Mouse (Mus musculus) ovary, postnatal 36 days (tissue): ENCODE measurements around the gene Nle1.

Experiments
- DNase-seq: peaks from one replicate; pipeline ENCODE4 v3.0.0; 2022; ENCODE audit warnings: low spot score, mixed read lengths

The Nle1 gene

DNA sequence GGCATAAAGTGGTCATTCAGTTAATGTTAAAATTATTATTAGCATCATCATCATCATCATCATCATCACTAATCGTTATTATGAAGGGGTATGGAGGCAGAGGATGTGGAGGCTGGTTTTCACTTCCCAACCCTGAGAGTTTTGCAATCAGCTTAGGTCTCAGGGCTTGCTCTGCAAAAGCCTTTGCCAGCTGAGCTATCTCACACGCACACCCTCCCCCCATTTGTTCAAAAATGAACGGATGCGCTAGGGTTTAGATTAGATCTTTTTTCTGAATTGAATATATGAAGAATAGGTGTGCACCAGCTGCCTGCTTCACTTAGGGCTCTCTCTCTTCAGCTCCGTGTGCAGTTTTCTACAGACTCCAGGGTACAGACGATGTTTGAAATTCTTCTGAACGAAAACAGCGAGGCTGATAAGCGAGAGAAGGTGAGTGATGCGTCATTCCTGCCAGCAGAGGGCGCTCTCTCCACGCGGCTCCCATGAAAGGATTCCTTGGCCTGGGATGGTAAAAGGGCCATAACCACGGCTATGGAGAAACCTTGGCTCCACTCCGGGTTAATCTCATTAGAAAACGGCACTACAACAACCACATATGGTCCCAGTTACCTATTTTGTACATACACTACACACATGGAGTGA is 6.6 kb upstream of the Nle1 start:
- peak; percentile 74 for DNase-seq

DNA sequence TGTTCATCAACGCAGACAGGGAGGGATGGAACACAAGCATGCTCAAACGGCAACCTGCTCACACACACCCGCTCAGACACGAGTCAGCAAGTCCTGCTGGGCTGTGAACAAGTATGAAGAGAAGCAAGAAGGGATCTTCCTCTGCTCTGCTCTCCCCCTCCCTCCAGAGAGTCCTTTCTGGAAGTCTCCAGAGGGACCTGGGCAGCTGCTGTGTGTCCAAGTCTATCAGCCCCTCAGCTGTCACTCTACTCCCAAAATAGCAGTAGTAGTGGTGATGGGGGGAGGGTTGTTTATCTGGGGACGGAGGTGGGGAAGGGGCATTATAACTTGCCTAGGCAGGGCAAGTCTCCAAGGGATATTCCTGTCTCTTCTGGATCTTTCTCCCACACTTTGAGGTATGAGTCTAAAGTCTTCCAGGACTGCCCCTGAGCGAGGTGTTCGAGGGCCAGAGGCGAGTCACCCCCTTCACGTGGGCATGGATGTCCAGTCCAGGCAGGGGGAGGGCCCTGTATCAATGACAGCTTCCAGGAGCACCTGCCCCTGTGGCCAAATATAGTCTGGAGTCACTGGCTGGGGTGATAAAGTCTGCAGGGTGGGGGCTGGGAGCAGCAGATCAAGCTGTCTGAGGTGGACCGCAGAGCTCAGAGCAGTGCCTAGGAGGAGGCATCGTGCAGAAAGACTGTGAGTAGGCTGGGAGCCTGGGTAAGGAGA is 2.6 kb upstream of the Nle1 start:
- DNase-seq: no peak

DNA sequence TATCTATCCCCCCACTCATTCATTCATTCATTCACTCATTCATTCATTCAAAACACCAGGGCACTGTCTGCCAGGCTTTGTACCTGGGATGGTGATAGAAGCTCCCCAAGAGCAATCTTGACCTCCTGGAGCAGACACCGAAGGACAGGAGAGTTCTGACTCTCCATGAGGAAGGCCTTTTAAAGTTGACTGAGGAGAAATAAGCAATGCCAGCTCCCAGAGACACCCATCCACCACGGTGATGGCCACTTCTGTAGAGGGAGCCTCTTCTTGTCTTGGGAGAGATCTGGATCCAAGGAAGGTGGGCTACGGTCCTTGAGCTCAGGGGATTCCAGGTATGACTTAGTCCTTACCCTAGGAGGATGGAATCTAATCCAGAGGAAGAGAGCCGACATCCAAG is 2.0 kb upstream of the Nle1 start, which contains the start of gene Unc45b:
Gene Unc45b (plus strand): TSS at position 301 of the 400 bp plus-strand sequence.
- no peak for DNase-seq

DNA sequence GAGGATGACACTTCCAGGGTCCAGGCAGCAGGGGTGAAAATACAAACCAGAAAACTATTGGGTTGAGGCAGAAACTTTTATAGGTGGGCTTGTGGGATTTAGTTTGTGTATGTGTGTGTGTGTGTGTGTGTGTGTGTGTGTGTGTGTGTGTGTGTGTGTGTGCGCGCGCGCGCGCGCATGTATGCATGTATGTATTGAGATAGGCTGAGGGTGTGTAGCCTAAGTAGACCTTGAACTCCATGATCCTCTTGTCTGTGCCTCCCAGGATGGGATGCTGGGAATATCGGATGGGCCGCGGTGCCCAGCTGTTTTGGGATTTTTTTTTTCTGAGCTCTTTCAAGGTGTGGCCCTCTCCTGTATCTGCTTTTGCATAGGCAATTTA is 388 bp upstream of the Nle1 start:
- DNase-seq: no peak

DNA sequence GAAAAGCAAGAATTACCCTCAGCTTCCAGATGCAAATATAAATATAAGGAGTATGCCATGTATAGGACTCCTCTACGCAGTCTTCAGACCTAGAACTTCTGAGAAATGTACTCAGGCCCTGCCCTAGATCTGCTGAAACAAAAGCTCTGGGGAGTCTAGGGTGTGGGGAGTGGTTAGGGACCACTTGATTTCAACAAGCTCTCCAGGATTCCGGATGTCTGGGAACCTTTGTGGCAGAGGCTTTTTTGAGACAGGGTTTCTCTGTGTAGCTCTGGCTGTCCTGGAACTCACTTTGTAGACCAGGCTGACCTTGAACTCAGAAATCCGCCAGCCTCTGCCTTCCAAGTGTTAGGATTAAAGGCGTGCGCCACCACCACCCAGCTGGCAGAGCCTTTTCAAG is 2.4 kb downstream of the Nle1 start:
- DNase-seq: no peak

DNA sequence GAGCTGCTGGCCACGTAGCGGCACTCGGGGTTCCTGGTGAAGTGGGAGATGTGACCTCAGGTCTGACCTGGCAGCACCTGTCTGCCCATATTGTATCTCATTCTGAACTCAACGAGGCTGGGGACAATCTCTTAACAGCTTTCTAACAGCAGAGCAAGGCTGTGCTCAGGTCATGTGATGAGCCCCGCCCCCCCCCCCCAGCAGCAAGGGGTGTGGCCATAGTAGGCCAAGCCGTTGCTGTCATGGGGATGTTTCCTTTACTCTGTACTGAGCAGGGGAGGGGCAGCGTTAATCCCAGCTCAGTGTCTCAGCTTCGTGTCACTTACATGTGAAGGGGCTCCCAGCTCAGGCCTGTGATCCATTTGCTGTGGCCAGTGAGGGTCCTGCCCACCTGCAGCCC is 3.3 kb downstream of the Nle1 start:
- DNase-seq: no peak

DNA sequence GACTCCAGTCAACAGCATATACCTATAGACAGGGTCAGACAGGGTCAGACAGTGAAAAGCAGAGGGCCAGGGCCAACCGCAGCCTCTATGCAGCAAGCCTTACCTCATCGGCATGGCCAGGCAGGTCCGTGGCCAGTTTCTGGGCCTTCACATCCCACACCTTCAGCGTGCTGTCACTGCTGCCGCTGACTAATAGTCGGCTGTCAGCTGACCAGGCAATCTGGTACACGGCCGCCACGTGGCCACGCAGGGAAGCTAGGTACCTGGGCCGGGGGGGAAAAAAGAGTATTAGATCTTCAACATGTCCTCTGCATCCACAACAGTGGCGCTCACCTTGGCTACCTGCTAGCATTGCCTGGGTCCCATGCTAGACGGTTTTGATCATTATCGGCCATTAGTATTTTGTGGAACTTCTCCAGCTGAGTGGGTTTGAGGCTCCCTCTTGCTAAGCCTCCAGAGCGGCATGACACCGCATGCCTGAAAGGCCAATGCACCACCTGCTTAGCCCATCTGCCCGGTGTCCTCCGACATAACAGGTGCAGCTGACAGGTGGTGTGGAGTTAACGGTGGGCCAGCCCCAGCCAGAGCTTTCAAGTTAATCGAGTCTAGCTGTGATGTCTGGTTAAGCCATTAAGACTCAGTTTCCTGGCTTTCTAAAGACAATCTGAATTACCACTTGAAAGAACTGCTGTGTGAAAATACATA is 6.5 kb downstream of the Nle1 start:
- DNase-seq: no peak

DNA sequence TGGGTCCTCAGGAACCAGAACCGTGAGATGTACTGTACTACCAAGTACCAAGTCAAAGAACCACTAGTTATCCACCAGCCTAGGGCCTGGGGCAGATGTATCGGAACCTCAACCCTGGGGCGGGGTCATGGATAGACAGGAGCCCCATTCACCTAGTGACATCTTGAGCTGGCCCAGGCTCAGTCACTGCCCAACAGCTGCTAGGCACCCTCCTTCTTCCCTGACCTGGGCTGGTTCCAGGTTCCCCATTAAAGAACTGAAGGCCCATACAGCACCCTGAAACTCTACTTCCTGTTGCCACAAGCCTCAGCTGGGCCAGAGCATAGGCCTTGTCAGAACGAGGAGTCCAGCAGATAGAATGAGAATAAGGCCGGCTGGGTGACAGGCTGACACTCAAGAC is 8.5 kb downstream of the Nle1 start:
- no peak for DNase-seq

DNA sequence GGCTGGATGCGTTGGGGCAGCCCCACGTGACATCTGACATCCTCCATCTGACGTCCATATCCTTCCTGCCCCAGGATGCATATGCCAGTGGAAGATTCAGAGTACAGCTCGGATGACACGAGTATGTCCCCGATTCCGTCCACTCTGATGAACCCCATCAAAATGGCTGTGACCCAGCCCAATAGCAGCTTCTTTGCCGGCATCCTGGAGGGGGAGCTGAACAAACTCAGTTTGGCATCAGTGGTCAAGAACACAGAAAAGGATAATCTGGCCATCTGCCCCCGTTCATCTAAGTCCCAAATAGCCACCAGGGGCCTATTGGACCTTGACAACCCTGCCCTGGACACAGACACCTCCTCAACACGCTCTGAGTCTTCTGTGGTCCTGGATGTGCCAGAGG is 10.7 kb downstream of the Nle1 start:
- no peak for DNase-seq

DNA sequence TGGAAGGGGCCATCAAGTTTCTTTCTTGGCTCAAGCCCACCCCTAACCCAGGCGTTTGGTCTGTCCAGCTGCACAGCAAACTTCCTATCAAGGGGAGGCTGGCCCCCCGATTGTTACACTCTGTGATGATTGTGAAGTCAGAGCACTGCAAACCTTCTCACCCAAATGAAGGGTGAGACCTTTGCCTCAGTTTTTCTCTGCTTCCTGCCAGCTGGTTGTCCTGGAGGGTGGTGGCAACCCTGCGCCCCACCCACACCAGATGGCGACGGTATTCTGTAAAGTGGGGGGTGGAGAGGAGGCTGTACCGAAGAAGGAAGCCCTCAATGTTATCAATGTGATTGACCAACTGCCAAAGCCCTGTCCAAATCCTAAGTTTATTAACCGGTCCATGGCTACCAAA is 16.3 kb downstream of the Nle1 start, which contains the start of gene Fndc8:
Gene Fndc8 (plus strand): TSS at position 189 of the 400 bp plus-strand sequence.
- DNase-seq: no peak

DNA sequence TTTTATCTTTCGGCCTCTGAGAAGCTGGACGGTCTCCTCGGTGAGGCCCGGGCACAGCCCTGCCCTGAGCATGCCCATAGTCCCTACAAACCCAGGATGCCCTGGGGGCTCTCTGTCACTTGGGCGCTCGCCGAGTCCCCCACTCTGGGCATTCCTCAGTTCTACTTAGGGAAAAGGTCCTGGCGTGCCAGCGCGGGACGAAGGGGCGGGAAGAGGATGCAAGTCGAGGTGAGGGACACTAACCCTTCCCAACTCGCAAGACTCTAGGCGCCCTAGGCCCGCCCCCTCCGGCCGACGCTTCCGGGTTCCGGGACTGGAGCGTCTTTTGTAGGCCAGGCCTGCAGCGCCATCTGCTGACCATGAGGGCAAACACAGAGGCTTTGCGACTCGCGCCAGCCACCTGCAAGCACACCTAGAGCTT is 17.9 kb downstream of the Nle1 start, which contains the start of gene Rad51d:
Gene Rad51d (minus strand): TSS at position 273 of the 421 bp plus-strand sequence.
- peak; percentile 94 for DNase-seq

DNA sequence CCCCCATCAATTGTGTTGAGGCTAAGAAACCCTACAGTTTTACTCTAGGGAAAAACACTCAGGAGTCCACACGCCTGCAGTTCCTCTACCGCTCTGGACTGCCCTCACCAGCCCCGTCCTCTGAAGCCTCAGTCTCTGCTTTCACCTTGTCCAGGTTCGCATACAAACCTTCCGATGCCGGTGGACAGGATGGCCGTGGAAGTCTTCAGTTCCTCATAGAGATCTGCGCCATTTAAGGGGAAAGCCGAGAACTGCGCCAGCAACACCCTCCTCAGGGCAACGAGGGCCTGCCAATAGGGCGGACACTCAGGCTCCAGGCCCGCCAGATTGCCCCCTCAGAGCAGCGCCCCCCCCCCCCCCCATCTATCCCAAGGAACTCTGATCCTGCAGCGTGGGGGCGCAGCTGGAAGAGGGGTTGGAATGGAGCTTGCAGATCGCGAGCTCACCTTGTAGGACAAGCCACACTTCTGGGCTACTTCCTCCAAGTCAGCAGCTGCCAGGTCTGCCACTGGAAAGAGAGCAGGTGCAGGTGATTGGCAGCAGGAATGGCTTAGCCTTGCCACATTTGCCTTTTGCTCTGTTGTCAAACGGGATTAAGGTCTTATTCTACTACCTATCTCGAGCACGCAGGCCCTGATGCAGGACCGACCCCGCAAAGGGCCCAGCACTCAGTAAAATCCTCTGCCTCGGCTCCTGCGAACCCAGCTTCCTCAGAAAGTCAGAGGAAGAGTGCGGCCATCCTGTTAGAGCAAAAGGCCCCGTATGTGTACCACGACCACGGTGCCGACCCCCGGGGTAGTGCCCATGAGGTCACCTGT is 18.5 kb downstream of the Nle1 start:
- peak; percentile 24 for DNase-seq

DNA sequence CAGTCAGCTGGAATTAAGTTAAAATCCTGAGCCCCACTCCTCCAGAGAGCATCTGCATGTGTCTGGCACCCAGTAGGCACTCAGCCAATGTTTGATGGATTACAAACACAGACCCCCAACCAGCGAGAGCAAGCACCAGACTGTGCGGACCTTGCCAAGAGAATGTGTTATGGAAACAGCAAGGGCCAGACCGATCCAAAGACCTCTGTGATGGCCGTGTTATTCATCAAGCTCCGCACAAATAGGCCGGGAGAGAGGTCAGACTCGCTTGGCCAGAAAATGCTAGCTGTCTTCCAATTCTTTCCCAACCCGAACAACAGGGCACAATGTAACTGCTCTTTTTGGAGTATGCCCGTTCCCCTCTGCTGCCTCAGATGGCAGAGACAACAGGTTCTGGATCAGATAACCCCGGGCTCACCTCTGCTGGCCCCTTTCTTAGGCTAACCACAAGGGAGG is 19.7 kb downstream of the Nle1 start:
- DNase-seq: peak; percentile 28

DNA sequence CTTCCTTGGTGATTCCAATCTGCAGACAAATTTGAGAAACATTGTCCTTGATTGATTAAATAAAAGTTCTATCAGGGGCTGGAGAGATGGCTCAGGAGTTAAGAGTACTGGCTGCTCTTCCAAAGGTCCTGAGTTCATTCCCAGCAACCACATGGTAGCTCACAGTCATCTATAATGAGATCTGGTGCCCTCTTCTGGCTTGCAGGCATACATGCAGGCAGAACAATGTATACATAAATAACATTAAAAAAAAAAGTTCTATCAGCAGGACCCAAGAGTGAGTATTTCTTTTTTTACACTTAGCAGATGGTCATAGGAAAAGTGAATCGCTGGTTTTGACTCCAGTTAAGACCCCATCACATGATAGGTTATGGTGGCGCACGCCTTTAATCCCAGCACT is 21.7 kb downstream of the Nle1 start:
- no peak for DNase-seq

DNA sequence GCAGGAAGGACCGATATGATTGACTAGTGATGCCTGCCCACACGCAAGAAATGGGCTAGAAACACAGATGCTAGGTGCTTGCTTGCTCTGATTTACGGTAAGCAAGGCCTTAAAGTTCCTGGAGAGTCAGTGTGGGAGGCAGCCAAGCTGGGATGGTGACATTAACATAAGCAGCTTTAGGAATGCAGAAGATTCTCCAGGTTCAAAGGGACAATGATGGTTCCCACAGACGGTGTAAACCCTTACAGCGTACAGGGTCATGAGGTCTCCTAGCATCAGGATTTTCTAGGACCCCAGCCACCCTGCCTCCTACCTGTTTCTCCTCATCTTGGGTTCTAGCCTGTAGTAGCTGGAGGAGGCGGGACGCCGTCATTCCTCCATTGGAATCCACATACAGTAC is 25.0 kb downstream of the Nle1 start:
- no peak for DNase-seq

DNA sequence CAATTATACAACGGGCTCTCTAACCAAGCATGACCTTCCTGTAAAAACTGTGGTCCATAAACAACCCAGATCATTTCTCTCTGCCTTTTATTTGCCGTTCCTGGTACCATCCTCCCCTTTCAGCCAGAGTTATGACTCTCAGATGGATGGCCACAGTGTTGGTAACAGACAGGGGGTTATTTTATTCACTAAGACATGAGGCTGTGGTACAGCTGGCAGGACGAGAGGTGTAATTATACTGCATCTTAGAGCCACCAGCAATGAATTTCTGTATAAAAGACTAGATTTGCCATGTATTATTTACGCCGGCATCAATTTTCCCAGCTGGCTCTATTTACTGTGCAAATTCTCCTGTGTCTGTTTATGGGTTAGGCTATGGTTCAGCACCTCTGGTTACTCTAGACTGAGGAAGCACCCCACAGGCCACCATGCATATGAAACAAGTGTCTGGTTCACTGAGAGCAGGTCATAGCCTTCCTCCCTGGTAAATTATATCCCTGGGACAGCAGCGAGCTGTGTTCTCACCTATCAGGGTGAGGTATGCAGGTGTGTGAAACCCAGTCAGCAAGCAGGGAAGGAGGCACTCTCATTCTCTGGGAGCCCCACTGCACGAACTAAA is 30.4 kb downstream of the Nle1 start:
- DNase-seq: no peak

DNA sequence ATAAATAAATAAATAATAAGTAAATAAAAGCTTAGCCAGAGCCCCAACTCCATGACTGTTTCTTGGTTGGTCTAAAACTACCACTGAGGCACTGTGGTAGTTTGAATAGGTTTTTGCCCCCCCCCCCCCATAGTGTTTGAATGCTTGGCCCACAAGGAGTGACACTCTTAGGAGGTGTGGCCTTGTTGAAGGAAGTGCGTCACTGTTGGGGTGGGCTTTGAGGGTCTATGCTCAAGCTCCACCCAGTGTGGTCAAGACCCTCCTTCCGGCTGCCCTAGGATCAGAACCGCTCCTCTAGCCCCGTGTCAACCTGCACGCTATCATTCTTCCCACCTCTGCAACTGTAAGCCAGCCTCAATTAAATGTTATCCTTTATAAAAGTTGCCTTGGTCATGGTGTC is 32.6 kb downstream of the Nle1 start:
- DNase-seq: no peak

DNA sequence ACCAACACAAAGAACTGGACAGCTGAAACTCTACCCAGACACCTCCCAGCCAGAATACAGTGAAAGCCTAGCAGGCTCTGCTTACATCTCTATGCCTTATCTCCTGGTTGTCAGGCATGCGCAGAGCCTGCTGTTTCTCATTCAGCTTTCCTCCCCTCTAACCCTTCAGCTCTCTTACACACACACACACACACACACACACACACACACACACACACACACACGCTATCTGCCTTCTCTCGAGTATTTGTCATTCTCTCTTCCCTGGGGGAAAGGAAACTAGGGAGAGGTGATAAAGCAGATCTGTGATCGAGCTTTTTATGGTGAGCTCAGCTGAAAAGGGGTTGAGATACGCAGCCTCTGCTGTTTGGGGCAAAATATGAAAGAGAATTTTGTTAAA is 33.3 kb downstream of the Nle1 start:
- DNase-seq: no peak

DNA sequence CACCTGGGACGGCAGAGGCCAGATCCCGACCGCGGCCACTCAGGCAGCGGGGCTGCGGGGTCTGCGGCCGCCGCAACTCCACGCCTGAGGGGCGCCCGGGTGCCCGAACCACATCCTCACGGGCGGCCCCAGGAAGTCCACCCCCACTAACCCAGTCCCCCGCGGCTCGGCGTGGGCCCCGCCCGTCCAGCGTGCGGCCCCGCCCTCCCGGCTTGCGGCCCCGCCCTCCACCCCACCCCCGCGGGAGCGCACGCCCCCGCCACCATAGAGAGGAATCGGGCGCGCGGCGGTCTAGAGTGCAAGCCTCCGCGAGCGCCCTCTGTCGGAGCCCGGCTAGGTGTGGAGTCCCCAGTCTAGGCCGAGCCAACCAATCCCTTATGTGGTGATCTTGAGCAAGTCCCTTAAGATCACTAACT is 37.2 kb downstream of the Nle1 start, which contains the start of gene Rffl:
Gene Rffl (minus strand): TSS at position 180 of the 416 bp plus-strand sequence.
- DNase-seq: peak; percentile 94

DNA sequence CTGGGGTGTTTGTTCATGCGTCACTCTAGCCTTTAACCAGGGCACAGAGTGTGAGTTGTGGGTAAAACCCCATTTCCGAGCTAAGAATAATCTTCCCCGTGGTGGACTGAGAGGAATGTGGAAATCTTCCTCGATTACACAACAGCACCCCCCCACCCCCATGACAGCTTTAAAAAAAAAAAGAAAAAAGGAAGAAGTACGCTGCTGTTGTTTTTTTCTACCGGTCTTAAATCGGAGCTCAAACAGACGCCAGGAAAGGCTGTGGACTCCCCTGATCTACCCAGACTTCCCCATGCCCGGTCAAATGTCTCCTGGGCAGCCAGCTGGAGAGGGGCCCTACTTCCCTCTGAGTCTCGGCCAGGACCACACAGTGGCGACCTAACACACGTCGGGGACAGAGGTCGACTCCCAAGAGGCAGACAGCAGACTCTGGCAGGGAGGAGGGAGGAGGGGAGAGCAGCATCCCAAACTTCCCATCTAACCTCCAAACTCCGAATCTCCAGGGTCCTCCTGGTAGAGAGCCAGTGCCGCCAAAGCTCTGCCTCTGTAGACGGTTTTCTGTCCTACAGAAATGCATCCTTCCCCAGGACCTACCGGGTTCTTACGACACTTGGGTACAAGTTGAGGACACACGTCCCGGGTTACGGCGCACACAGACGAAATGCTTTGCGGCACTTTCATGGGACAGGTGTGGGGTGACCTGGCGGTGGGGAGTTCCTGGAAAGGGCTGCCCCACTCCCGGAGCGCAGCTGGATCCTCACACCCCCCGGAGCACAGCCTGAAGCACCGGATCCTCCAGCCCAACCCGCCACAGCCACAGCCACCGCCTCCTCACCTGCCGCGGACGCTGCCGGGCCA is 37.8 kb downstream of the Nle1 start:
- DNase-seq: peak; percentile 48
